Mouse (Mus musculus) cerebellum, adult 11 months (tissue): ENCODE results near the gene Tmeff2.
"Not testable (repeated sequence)": the region's sequence is repeated elsewhere in the genome, so short reads cannot be mapped to it uniquely, and the experiment has no call there.

ENCODE experiments used
- DNase-seq: peaks from one replicate; pipeline ENCODE4 v3.0.0; 2022

Tmeff2 gene

GRCm38 (mm10) chr1:50900386-50900785, at the start of gene Tmeff2:
Gene Tmeff2, plus strand, starts transcription at chr1:50900647.
- not testable (repeated sequence) for DNase-seq

GRCm38 (mm10) chr1:50861515-50861914, 38.9 kb upstream of the Tmeff2 start:
- no peak for DNase-seq

- DNase-seq: no peak
Measured at GRCm38 (mm10) chr1:50897696-50898095, 2.8 kb upstream of the Tmeff2 start.

GRCm38 (mm10) chr1:50924838-50925355, 24.4 kb downstream of the Tmeff2 start:
- DNase-seq: peak; percentile 44

- peak; percentile 27 for DNase-seq
Measured at GRCm38 (mm10) chr1:50925356-50925921, 25.0 kb downstream of the Tmeff2 start.

- peak; percentile 45 for DNase-seq
Measured at GRCm38 (mm10) chr1:50926374-50927060, 26.1 kb downstream of the Tmeff2 start.

GRCm38 (mm10) chr1:50927077-50927611, 26.7 kb downstream of the Tmeff2 start:
- peak; percentile 99 for DNase-seq

- DNase-seq: no peak
Measured at GRCm38 (mm10) chr1:50927679-50928187, 27.3 kb downstream of the Tmeff2 start.

GRCm38 (mm10) chr1:50928776-50929175, 28.3 kb downstream of the Tmeff2 start:
- peak; percentile 6 for DNase-seq

- no peak for DNase-seq
Measured at GRCm38 (mm10) chr1:50935076-50935475, 34.6 kb downstream of the Tmeff2 start.

GRCm38 (mm10) chr1:50935484-50935883, 35.0 kb downstream of the Tmeff2 start:
- DNase-seq: no peak

GRCm38 (mm10) chr1:50940131-50941039, 39.9 kb downstream of the Tmeff2 start:
- DNase-seq: no peak

GRCm38 (mm10) chr1:50948575-50948974, 48.1 kb downstream of the Tmeff2 start:
- DNase-seq: no peak

GRCm38 (mm10) chr1:50958844-50959243, 58.4 kb downstream of the Tmeff2 start:
- DNase-seq: peak; percentile 27

- DNase-seq: peak; percentile 55
Measured at GRCm38 (mm10) chr1:50961954-50962648, 61.7 kb downstream of the Tmeff2 start.

GRCm38 (mm10) chr1:50962649-50963000, 62.2 kb downstream of the Tmeff2 start:
- no peak for DNase-seq

- no peak for DNase-seq
Measured at GRCm38 (mm10) chr1:50969685-50970084, 69.2 kb downstream of the Tmeff2 start.

- no peak for DNase-seq
Measured at GRCm38 (mm10) chr1:50970853-50971252, 70.4 kb downstream of the Tmeff2 start.

GRCm38 (mm10) chr1:50972509-50973436, 72.3 kb downstream of the Tmeff2 start:
- no peak for DNase-seq

- DNase-seq: peak; percentile 36
Measured at GRCm38 (mm10) chr1:50979358-50980081, 79.1 kb downstream of the Tmeff2 start.
